Mouse (Mus musculus) skeletal muscle tissue, adult 2 months (tissue): Measurements from ENCODE around the gene Ms4a2.

Experiments
- DNase-seq: peaks from one replicate; pipeline ENCODE4 v3.0.0-alpha.2; 2012; ENCODE audit warnings: low read depth, low spot score

Ms4a2 gene

DNA sequence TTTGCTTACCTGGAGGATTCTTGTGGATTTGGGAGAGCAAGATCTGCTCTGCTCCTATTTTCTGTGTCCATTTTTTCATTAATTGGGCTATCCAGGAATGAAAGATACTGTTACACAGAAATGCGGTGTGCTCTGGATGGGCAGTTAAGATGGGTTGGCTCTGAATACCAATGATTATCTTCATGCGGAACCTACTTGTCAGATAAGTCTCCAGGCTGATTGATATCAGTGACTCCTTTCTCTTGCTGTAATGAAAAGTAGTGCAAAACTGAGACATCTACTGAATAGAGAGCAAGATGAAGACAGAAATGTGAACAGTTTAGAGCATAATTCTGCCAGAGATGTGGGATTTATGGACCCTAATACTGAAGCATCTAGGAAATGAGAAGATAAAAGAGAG lies at the start of gene Ms4a2:
Gene Ms4a2 (minus strand): TSS at position 169 of the 400 bp plus-strand sequence.
- no peak for DNase-seq

DNA sequence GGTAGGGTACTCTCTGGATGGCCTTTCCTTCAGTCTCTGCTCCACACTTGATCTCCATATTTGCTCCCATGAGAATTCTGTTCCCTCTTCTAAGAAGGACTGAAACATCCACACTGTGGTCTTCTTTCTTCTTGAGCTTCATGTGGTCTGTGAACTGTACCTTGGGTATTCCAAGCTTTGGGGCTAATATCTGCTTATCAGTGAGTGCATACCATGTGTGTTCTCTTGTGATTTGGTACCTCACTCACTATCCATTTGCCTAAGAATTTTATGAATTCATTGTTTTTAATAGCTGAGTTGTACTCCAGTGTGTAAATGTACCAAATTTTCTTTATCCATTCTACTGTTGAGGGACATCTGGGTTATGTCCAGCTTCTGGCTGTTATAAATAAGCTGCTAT lies 38.0 kb upstream of the Ms4a2 start:
- DNase-seq: no peak

DNA sequence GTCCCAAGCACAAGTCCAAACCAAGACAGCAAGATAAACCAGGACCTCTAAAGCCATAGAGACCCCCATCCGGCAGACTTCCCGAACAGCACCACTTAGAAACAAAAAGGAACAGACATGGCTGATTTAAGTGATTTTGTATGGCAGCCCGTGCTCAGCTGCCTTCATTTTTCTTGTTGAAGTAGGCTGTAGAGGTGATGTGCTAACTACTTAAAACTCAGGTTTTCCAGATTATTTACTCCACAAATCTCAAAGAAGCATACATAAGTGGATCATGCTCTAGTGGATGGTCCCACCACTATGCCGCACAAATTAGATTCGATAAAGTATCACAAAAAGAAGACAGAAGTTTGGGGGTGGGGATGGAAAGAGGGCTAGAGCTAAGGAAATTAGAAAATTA lies 36.9 kb upstream of the Ms4a2 start, which contains the start of gene Oosp2:
Gene Oosp2 (minus strand): TSS at position 101 of the 400 bp plus-strand sequence.
- no peak for DNase-seq

DNA sequence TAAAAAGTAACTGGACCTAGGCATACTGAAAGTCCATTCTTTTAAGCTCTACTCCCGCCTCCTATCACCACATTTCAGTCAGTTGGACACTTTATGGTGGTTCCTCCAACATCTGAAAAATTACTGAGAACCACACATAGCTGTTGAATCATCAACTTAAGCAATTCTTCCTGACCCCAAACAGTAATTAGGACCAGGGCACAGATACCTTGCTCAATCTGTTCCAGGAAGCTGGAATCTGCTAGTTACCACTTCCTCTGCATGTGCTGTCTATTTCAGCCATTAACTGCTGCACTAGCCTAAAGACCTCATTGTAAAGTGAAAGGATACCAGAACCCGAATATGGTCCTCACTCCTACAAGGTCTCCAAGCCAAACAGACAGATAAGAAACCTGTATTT lies 35.6 kb upstream of the Ms4a2 start:
- DNase-seq: no peak

DNA sequence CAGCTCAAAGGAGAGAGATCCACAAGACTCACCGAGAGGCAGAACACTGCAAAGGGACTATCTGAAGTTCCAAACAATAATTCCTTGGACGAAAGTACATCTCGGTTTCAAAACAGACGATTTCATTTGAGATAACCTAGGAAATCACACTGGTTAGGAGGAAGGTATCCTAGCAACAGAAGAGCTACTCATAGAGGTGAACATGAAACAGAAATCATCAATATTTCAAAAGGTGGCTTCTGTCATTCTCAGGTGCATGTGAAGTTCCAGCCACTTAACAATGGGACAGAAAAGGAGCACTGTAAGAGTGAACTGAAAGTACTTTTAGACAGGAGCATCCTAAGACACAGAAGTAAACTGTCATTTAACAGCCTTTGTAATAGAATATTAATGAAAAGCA lies 26.0 kb upstream of the Ms4a2 start:
- DNase-seq: no peak

DNA sequence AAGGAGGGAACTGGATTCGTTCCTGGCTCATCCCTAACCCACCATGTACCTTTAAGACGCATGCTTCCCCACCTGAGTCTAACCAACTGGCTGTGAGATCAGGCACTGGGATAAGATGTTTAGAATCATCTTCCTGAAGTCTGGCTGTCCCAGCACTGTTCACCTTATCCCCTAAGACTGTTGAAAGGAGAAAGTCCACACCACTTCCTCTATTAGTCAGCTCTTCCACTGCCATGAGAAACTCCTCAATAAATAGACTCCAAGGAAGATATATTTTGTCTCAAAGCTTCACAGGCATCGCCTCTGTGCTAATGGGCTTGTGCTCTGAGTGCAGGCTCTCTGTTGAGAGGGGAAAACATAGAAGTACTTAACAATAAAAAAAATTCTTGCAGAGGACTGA lies 22.6 kb upstream of the Ms4a2 start:
- no peak for DNase-seq

DNA sequence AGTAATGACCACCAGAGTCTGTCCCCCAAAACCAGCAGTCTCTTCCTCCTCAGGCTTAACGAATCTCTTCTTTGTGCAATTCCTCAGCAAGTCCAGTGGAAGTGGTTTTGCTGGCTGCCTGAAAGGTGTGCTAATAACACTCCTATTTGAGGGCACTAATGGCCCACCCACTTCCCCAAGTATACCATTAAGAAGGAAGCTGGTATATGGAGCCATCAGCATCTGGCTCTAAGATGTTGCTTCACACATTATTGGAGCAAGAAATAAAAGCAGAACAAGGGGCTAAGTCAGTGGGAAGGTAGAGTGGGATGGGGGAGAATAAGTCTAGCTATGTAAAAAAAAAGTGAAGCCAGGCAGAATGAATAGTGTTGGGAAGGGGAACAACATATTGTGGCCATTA lies 17.2 kb upstream of the Ms4a2 start, which contains the start of gene Ms4a3:
Gene Ms4a3 (minus strand): TSS at position 120 of the 400 bp plus-strand sequence.
- DNase-seq: no peak

DNA sequence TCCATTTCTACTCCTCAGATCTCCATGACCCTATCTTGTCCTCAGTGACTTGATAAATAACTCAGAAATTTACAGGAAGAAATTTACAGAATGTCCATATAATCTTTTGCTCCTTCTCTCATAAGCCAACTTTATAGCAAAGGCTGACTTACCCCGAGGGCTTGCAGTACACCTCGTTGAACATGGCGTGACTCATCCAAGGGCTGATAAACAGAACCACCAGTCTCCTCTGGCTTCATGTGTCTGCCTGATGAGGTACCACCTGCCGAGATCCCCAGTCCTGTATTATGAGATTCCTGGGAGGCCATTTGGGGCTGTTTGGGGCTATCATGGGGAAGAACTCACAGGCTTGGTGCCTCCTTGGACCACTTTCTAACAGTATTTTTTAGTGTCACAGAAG lies 15.5 kb upstream of the Ms4a2 start:
- DNase-seq: no peak

DNA sequence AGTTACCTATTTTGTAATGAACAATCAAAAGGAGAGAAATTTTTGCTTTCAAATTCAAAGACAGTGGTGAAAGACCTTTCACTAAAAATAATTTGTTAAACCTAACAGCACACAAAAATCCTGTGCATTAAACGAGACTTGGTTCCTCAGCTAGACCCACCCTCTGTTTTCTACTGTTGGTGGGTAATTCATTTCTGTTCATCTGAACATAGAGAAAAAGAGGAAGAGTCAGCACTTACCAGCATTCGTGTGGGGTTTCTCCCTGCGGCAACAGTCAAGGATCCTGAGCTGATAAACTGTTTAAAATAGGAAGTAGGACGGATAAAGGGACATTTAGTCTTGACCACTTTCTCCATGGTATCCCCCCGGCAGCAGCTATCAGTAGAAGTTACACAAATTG lies 12.1 kb upstream of the Ms4a2 start:
- no peak for DNase-seq

DNA sequence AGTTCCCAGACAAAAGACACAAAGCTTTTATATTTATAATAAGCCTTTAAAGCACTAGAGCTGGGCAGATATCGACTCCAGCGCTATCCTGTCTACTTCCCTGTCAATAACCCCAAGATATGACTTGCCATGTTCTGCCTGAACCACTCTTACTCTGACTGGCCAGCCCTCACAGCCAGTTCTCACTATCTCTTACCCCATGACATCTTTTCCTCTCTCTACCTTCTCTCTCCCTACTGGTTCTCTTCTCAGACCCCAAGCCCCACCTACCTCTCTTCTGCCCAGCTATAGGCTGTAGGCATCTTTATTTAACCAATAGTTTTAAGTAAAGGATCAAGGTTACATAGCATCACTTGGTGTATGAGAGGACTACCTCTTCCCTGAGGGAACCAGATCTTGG lies 10.8 kb upstream of the Ms4a2 start:
- no peak for DNase-seq

DNA sequence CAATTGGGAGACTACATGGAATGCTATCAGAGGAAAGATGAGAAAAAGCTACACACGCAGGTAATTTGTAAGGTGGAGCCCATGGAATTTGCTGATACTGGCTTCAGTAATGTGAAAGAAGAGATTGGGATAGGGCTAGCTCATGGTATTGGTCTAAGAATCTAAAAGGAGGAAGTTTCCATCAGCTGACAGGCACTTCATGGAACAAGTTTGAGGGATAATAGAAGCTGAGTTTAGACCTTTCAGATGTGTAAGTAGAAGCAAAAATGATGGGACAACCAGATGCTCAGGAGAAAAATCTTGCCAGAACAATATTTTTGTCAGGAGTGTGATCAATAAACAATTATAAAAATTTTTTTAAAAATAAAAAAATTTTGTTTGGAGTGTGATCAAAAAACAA lies 10.2 kb upstream of the Ms4a2 start:
- DNase-seq: no peak

DNA sequence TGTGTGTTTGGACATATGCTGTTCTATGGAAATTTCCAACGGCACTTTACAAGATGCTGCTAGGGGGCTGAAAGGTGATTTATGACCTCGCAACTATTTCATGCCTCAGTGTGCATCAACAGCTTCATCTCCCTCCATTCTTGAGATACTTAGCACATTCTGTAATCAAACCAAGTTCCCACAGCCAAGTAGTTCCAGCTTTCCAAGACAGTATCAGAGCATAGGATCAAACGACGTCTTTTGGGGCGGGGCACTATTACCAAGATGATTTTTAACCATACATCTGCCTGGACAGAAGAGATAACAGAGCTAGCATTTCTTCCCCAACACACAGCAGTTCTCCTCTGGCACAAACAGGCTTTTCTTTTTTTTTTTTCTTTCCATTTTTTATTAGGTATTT lies 1.7 kb upstream of the Ms4a2 start:
- no peak for DNase-seq

DNA sequence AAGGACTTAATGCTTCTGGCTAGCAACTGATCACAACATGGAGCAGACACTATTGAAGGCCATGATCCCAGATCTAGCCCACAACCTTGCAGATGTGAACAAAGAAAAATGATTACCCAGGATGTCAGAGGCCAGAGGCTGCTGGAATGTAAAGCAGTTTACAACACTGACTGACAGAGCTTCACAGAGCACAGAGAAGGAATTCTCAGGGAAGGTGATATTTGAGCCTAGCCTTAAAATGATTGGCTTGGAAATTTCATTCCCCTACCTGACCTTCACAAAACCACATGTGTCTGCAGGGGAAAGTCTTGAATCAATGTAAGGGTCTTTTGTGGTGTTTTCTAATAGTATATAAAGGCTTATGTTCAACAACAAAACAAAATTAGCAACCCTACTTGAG lies 1.3 kb upstream of the Ms4a2 start:
- no peak for DNase-seq

DNA sequence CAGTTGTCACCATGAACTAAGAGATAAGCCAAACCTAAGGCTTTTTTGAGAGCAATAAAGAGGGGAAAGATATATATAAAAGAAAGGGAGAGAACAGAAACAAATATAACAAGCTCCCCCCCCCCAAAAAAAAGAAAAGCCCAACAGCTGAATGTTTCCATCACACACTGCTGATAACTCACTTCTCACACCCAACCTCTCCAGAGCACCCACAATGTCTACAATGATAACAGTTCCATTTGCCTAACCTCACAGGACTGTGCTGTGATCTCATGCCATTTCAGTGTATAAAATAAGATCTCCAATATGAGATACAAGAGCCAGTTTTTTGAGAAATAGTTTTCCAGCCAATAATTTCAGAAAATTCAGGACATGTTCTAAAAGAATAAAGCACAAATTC lies 5.5 kb downstream of the Ms4a2 start:
- no peak for DNase-seq

DNA sequence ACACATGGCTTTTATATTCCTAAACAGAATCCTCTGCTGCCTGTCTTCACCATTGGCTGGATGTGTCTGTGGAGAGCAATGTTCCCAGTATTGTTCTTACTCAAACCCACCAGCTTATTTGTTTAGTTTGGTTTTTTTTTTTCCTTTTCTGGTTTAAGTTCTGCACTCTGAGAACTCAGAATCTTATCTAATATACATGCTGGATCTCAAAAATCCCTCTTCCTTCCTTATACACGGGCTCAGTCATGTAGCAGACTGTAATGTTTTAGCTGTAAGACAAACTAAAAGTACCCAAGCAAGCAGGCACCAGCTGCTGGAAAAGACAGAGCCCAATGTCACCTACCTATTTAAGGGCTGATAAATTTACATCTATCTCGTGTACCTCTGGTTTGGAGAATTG lies 8.7 kb downstream of the Ms4a2 start:
- no peak for DNase-seq

DNA sequence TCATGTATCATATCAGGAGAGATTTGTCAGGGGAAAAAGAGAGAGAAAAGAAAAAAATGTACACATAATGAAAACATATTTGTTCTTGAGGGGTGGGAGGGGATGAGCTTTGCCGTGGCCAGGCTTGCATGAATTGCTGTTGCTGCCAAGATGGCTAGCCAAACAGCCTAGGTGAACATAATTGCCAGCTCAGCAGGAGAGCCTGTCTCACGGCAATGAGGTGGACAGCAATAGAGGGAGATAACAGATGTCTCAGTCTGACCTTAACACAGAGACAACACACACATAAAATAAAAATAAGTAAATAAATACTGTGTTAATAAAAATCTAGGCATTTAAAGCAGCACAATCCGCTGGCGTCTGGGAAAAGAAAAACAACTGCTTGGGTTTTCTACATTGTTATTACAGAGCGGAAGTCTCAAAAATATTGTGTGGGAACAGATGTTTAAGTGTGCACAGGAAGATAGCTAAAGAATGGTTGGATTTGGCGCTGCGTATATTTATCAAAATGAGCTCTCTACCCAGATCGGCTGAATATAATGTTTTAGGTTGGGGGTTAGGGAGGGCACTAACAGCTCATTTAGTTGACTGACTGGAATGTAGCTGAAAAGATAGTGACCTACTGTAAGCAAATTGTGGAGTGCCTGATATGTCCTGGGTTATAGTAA lies 9.6 kb downstream of the Ms4a2 start:
- DNase-seq: no peak

DNA sequence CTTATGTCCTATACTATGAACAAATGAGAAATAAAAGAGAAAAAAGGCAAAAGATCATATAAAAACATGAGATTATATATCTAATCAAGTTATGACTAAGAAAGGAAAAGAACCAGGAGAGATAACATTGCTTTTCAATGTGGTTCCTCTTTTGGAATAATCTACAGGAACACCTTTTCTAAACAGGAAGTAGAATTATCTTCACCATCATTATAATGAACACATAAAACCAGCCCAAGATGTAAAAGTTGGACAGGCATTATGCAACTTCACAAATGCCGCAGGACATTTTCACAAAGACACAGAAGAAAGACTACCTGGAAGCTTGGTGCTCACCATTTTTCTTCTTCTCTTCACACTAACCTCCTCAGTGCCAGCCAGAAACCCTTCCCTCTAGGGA lies 10.4 kb downstream of the Ms4a2 start:
- no peak for DNase-seq

DNA sequence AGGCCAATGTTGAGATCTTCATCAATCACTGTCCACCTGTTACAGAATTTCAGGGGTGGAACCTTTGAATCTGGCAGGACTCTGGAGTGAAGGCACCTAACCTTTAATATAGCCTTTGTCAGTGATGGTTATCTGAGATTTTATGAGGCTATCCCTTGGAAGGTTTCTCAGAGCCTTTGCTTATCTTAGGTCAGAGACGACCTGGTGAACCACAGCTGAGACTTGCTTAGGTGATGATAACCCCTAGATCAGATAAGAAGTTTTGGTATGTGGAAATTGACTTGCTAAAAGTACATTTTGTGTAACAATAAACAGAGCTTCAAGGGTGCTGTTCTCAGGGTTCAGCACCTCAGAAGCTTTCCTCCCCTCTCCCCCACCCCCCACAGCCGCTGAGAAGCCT lies 11.2 kb downstream of the Ms4a2 start:
- DNase-seq: no peak

DNA sequence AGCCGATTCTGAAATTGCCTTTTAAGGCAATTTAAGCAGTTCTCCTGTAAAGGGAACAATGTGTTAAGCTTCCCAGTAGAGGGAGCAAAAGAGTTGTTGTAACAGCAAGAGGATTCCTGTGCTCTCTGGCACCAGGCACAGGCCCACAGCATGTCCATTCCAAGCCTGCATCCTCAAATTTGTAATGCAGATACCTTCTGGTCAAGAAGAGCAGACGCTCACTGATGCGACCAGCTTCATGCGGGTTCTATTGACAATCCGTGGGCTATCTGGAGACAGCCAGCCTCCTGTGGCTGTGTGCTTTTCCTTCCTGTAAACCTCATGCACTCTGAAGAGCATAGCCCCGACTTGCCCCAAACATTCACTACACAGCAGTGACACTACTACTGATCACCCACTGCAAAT lies 12.0 kb downstream of the Ms4a2 start:
- DNase-seq: no peak

DNA sequence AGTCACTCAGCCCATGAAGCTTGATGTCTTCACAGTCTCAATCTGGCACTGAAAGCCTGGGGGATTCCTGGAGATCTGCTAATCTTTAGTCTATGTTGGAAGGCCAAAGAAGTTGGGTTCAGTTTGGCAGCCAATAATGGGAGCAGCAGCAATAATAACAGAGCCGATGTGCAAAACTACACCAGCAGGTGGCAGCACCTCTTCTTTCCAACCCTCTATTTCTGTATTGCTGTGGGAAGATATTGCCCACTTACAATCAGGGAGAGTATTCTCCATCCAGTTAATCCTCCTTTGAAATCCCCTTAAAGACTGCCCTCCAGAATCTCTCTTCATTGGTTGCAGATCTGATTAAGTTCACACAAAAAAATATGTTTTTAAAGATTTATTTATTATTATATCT lies 15.3 kb downstream of the Ms4a2 start:
- no peak for DNase-seq

DNA sequence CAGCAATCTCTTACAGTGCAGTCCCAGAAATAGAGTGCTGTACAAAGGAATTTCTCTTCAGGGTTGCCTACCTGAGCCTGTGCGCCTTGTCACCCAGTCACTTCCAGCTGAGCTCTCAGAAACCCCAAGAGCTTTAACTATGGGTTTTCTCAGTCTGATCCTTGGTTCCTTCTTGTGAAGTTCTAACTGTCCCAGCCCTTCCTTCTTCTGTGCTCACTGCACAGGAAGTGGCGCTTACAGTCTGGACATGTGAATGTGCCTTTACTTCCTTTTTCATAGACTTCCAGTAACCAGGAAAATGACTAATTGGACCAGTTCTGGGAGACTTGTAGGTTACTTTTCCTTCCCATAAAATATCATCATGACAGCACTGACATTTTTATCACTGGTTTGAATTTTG lies 18.9 kb downstream of the Ms4a2 start, which contains the start of gene Ms4a6d:
Gene Ms4a6d (minus strand): TSS at position 247 of the 400 bp plus-strand sequence.
- peak; percentile 18 for DNase-seq

DNA sequence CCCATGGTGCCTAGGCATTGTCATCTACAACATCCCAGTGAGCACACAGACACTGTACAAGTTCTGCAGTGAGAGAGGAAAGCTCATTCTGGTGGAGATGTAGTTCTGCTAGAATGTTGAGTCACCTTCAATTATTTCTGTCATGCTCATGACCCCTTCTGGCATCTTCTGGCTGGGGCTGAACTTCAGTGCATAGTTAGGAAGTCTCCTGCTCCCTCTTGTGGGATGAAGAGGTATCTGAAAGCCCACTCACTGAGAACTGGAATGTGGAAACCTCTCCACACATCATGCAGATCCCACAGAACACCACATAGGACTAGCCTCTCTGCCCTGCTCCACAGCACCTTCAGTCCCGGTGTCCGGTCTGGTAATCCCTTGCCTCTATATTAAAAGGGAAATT lies 21.5 kb downstream of the Ms4a2 start:
- DNase-seq: peak; percentile 35

DNA sequence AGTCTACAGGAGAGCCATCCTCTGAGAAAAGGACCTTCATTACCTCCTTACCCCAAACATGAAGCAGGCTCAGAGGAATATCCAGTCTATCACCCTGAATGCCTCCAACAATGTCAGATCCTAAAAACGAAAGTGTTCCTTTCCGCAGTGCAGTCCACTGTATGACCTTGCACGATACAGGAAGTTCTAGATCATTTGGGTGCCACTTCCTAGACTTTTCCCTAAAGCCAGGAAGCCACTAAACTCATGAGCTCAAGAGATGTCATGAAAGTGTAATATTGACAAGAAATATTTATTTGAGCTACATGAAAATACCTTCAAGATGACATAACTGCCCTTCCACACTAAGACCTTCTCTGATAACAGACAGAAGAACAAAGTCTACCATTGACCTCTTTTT lies 22.2 kb downstream of the Ms4a2 start:
- no peak for DNase-seq

DNA sequence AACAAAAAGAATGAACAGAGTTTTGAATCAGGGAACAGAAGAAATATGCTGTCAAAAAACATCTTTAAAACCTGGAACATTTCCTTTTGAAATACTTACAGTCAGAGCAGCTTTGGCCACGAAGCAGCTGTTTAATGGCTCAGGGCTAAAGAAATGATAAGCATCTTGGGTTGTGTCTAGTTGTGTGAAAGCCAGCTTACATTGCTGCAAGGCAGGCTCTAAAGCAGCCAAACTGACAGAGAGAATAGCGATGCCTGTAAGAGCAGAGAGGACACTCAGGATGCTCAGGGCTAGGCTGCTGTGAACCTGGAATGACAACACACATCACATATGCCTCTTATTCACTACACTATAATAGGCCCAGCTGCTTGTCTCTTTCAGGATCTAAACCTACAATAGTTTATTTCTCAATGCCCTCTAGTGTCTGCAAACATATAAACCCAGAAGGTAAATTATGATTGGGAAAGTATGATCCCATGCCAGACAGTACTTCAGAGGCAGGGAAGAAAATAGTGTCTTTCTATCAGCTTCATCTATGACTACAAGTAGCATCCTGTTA lies 33.5 kb downstream of the Ms4a2 start:
- DNase-seq: no peak
